Mouse (Mus musculus) megakaryocyte, embryonic 14.5 days (primary cell): Measurements from ENCODE around the gene Rnf31.

Source experiments
- FLI1 ChIP-seq: IDR thresholded peaks from 2 replicates; pipeline ENCODE4 v1.6.1; 2012; ENCODE audit warnings: low read length, inconsistent platforms, mixed read lengths
- GATA1 ChIP-seq: IDR thresholded peaks from 3 replicates; pipeline ENCODE4 v1.6.1; 2012; ENCODE audit warnings: mixed read lengths, low read length, inconsistent platforms, borderline replicate concordance

- TF ChIP-seq GATA1 (no peak), FLI1 (no peak)
Measured at GRCm38 (mm10) chr14:55557587-55557986, 33.9 kb upstream of the Rnf31 start.
